Mouse (Mus musculus) testis, adult 2 months (tissue): ENCODE data around the gene Adgrg1. TPM values are rescaled to one million over a fixed set of nuclear protein-coding genes. Genes with fewer than 3 reads are reported as not detected.

ENCODE experiments used
- H3K27ac ChIP-seq: fragments of 200-500 bp; 2 replicates; pipeline ENCODE4 v1.5.1; 2012; ENCODE audit warnings: low read depth, low read length; ENCODE audit not compliant: control insufficient read depth, insufficient read depth
- H3K27me3 ChIP-seq: fragments of 200-500 bp; 2 replicates; pipeline ENCODE4 v1.6.1; 2012; ENCODE audit warnings: mild to moderate bottlenecking, low read length, moderate library complexity; ENCODE audit not compliant: control insufficient read depth, insufficient read depth
- H3K36me3 ChIP-seq: fragments of 200-500 bp; 2 replicates; pipeline ENCODE4 v1.6.1; 2012; ENCODE audit warnings: mild to moderate bottlenecking, low read length; ENCODE audit not compliant: control insufficient read depth, insufficient read depth
- H3K4me1 ChIP-seq: fragments of 200-500 bp; 2 replicates; pipeline ENCODE4 v1.6.1; 2012; ENCODE audit warnings: low read length; ENCODE audit not compliant: control insufficient read depth, insufficient read depth
- H3K4me3 ChIP-seq: fragments of 200-500 bp; 2 replicates; pipeline ENCODE4 v1.5.1; 2012; ENCODE audit warnings: low read depth, mild to moderate bottlenecking, low read length, moderate library complexity, mixed read lengths; ENCODE audit not compliant: control insufficient read depth
- CTCF ChIP-seq: fragments of 200-500 bp; IDR thresholded peaks from 2 replicates; pipeline ENCODE4 v1.5.1; 2012; ENCODE audit warnings: low read depth, mild to moderate bottlenecking, inconsistent platforms, low read length, moderate library complexity; ENCODE audit not compliant: control insufficient read depth, insufficient read depth, insufficient replicate concordance
- POLR2A ChIP-seq: fragments of 200-500 bp; IDR thresholded peaks from 2 replicates; pipeline ENCODE4 v1.6.1; 2012; ENCODE audit warnings: low read depth, mild to moderate bottlenecking, inconsistent platforms, low read length, moderate library complexity; ENCODE audit not compliant: control insufficient read depth
- polyA plus RNA-seq: library from polyadenylated mRNA; depleted of rRNA; stranded (reverse); fragments of >200 nt; gene quantifications from 2 replicates; pipeline ENCODE4 v1.2.3, GENCODE M21; 2012

Gene Adgrg1
- polyA plus RNA-seq, 1 experiment, result 62.3 TPM

- H3K4me1 ChIP-seq, result peaks cover 7% of the 10 kb centered on the region
- no peak overlapping the region for H3K27ac ChIP-seq
- TF ChIP-seq CTCF (no peak), POLR2A (no peak)
- no peaks in the 10 kb centered on the region for H3K27me3 ChIP-seq
- H3K36me3 ChIP-seq, result no peaks in the 10 kb centered on the region
- H3K4me3 ChIP-seq, result no peak overlapping the region
Observed at GRCm38 (mm10) chr8:94978131-94978530, 3.6 kb downstream of the Adgrg1 start.

DNA sequence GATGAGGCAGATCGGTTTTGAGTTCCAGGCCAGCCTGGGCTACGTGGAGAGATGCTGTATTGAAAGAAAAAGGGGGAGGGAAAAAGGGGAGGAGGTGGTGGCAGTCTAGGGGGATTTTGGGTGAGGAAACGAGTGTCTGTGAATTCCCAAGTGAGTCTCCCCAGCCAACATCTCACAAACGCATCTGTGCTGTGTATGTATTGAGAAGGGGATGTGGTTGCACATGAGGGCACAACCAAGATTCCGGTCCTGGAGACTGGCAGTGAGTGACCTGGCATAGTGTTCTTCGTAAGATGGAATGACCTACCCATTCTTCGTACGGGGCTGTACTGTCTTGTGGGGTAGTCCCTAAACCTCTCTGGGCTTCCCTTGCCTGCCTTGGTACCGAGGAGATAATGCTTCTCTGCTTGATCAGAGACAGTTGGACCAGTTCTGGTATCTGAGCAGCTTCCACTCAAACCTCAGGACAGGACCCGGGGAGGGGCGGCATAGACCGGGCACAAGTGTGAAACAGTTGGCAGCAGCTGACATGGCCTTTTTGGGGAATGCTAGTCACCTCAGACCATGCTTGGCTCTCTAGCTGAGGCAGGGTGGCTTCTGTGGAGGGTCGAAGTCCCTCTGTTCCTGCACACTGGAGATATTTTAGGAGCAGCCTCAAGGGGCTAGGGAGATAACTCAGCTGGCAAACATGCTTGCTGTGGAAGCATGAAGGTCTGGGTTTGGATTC is 4.2 kb downstream of the Adgrg1 start:
- TF ChIP-seq POLR2A, result no peak
- no peak for TF ChIP-seq CTCF
- no peak overlapping the region for H3K27ac ChIP-seq
- H3K4me1 ChIP-seq, result peaks cover 7% of the 10 kb centered on the region
- no peak overlapping the region for H3K4me3 ChIP-seq
- H3K27me3 ChIP-seq, result no peaks in the 10 kb centered on the region
- no peaks in the 10 kb centered on the region for H3K36me3 ChIP-seq

- Histone ChIP-seq H3K4me3 (no peak overlapping the region), H3K27ac (no peak overlapping the region), H3K36me3 (no peaks in the 10 kb centered on the region), H3K27me3 (no peaks in the 10 kb centered on the region), H3K4me1 (peaks cover 13% of the 10 kb centered on the region)
- TF ChIP-seq CTCF, result no peak
- TF ChIP-seq POLR2A, result no peak
Observed at GRCm38 (mm10) chr8:94980176-94980575, 5.6 kb downstream of the Adgrg1 start.

DNA sequence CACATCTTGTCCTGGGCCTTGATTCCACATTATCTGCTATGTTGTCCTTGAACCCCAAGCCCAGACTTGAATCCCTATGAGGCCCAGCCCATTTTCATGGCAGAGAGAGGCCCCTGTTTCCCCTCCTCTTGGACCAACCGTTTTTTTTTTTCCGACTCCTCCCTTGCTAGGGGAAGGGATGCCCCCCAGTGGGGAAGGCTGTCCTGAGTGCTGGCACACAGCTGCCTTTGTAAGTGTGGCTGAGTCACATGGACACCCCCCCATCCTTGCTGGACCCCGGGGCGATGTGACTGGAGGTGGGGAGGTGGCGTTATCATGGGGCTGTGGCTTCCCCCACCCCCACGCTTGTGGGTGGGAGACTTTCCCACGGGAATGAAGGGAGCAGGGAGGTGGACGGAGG is 6.4 kb downstream of the Adgrg1 start:
- TF ChIP-seq POLR2A, result no peak
- no peak for TF ChIP-seq CTCF
- H3K27me3 ChIP-seq, result no peaks in the 10 kb centered on the region
- H3K4me1 ChIP-seq, result peaks cover 13% of the 10 kb centered on the region
- no peak overlapping the region for H3K4me3 ChIP-seq
- no peak overlapping the region for H3K27ac ChIP-seq
- no peaks in the 10 kb centered on the region for H3K36me3 ChIP-seq

GRCm38 (mm10) chr8:94981848-94982247 is 7.3 kb downstream of the Adgrg1 start:
- TF ChIP-seq CTCF, result no peak
- TF ChIP-seq POLR2A, result no peak
- H3K27me3 ChIP-seq, result no peaks in the 10 kb centered on the region
- no peaks in the 10 kb centered on the region for H3K36me3 ChIP-seq
- no peak overlapping the region for H3K4me3 ChIP-seq
- no peak overlapping the region for H3K27ac ChIP-seq
- H3K4me1 ChIP-seq, result peaks cover 13% of the 10 kb centered on the region

- Histone ChIP-seq H3K36me3 (no peaks in the 10 kb centered on the region), H3K4me1 (peaks cover 8% of the 10 kb centered on the region), H3K27me3 (no peaks in the 10 kb centered on the region), H3K27ac (no peak overlapping the region), H3K4me3 (no peak overlapping the region)
- TF ChIP-seq POLR2A (no peak), CTCF (no peak)
Observed at GRCm38 (mm10) chr8:94983146-94983545, 8.6 kb downstream of the Adgrg1 start.

DNA sequence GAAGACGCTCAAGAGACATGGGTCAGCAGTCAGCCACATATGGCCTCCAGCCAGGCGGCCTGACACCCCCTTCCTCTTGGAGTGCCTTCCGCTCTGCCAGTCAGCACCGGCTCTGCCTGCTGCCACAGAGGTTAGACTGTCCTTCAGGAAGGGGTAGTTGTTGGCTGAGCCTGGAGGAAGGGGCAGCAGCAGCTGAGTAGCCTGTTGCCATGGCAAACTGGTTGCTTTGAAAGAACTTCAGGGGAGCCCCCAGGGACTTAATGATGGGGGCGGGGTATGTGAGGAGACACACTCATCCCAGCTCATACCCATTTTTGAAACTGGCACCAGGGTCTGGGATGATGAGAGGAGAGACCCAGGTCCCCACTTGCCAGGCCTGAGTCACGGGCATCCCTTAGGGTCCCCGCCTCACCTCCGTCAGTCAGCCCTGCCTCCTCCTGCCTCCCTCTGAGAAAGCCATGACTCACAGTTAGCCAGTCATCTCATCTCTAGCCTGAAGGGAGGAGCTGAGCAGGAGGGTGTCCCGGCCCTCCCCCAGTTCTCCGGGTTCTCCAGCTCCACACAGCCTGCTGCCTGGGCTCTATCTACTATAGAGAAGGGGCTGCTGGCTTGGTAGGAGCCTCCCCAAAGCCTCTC is 9.4 kb downstream of the Adgrg1 start:
- H3K4me3 ChIP-seq, result peak overlapping the region; percentile 34
- H3K27ac ChIP-seq, result peak overlapping the region; percentile 54; the same call in 1 of the 2 replicates

More for the DNA sequence above, 9.4 kb downstream of the Adgrg1 start:
- no peaks in the 10 kb centered on the region for H3K27me3 ChIP-seq
- no peaks in the 10 kb centered on the region for H3K36me3 ChIP-seq
- peaks cover 8% of the 10 kb centered on the region for H3K4me1 ChIP-seq
- TF ChIP-seq CTCF, result no peak
- TF ChIP-seq POLR2A, result no peak
